Mouse (Mus musculus) brain, adult 2 months (tissue): Measurements from ENCODE around the gene Deaf1.

Experiments used
- DNase-seq: peaks from one replicate; pipeline ENCODE4 v3.0.0; 2011; ENCODE audit warnings: low read depth, low spot score

Gene Deaf1

DNA sequence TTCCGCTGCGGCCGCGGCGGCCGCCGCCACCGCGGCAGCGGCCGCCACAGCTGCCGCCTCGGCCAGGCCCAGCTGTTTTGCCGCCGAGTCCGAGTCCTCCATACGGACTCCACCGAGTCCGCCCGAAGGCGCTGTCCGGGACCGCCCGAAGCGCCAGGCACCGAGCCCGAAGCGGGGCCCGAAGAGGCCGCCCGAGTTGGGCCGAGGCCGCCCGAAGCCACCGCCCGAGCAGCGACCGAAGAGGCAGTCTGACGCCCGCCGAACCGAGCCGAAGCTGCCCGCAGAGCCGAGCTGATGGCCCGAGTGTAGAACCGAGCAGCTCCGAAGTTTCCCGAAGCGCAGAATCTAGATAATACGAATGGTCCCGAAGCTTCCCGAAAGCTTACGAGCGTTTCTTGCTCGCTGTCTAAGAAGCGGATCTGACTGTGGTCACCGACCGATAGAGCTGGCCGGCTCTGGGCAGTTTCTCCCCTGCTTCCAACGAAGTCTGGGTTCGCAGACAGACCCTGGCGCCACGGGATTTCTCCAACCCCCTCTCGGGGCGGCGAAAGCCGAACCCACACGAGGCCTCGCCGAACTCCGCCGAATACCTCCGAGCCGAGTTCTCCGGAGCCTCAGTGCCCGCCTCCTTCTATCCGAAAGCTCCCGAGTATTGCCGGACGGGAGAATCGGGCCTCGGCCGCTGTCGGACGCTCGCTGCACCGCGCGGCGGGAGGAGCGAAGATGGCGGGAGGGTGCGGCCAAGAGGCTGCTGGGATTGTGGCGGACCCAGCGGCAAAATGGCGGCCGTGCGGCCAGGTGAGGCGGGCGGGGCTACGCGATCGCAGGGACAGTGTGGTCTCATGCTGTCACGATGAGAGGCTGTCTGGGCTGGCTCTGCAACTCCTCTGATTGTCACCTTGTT, at the start of gene Deaf1, which contains the start of gene Tmem80:
TSS of gene Deaf1 (minus strand) at position 222 of the 904 bp plus-strand sequence.
TSS of gene Tmem80 (plus strand) at position 271 of the 904 bp plus-strand sequence.
- peak; percentile 99 for DNase-seq

DNA sequence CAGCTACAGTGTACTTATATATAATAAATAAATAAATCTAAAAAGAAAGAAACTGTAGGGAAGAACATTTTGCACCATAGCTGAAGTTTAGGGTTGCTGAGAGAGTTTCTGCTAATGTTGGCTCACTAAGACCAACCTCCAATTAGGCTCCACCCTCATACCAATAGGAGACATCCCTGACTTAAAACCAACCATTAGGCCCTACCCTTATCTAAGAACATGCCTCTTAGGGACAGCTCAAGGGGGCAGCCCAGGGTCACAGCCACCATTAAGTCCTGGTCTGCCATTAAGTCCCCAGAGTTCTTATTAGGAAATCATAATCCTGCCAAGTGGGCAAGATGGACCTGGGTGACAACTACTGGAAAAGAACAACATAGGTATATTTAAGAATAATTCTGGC, 46.9 kb upstream of the Deaf1 start:
- no peak for DNase-seq

DNA sequence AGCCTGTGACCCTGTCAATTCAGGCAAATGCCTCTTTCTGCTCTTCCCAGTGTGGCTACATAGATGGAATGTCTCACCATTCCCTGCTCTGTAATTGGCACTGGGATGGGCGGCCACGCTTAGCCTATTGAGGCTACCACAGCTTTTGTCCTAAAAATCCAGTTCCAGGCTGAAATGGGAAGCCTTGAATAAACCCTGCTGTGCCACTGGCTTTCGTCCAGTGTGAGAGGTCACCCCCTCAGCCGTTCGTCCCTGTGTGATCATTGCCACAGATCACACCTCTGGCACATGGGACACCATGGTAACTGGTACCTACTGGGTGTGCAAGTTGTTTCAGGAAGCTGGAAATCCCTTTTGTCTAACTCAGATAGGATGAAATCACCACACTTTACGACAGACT, 46.1 kb upstream of the Deaf1 start:
- no peak for DNase-seq

DNA sequence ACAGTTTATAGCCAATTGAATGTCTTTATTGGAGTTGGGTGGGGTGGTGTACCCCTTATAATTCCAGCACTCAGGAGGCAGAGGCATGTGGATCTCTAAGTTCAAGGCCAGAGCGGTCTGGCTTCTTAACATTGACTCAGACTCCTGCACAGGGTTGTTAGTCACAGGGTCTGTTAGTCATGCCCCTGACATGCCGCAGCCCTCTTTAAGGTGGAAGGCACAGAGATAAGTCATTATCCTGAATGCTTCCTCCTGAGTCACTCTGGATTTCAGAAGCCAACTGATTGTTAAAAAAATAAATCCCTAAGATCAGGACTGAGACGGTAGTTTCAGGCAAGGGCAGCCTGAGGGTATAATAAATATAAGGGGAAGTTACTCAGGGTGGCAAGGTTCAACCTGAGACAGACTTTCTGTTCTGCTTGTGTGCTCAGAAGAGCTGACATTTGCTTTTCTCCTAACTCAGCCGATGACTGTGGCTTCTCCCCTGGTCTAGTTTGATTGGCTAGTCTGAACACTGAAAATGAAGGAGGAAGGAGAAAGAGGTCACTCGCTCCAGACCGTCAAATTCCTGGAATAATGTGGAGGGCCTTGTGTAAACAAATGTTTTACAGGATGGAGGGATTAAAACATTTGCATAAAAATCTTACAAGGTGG, 44.6 kb upstream of the Deaf1 start:
- peak; percentile 53 for DNase-seq

DNA sequence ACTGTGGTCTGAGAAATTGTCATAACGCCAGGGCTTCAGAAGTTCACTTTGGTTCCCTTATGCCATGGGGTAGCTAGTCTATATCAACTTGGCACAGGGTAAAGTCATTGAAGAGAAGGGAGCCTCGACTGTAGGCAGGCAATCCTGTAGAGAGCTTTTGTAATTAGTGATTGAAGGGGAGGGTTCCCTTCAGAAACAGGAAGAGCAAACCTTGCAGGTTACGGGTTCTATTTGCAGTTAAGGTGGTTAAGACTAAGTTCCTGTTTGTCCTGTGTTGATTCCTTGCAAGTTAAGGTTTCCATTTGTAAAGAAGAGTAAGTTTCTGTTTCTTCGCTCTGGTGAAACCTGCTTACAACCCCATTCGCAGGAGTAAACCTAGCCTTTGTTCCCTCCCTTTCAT, 42.4 kb upstream of the Deaf1 start:
- DNase-seq = no peak

DNA sequence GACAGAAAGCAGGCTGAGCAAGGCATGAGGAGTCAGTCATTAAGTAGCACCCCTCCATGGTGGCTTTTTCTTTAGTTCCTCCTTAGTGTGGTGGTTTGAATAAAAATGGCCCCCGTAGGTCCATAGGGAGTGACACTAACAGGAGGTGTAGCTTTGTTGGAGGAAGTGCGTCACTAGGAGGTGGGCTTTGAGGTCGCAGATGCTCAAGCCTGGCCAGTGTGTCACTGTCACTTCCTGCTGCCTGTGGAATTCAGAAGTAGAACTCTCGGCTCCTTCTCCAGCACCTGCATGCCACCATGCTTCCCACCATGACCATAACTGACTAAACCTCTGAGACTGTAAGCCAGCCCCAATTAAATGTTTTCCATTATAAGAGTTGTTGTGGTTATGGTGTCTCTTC, 39.9 kb upstream of the Deaf1 start:
- no peak for DNase-seq

DNA sequence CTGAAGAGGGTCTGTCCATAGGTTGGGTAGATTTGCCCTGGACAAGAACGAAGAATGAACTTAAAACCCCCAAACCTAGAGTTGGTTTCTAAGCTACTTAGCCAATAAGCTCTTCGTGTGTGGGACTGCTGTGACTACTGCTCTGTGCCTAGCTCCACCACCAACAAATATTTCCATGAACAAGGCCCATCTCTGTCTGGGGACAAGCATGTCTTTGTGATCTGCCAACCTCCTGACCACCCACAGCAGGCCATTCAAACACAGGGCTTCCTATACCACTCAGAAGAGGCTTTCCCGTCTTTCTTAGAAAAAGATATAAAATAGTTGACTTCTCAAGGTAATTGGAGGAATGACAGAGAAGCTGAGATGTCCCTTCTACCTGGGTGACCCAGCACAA, 37.6 kb upstream of the Deaf1 start:
- DNase-seq = peak; percentile 91

DNA sequence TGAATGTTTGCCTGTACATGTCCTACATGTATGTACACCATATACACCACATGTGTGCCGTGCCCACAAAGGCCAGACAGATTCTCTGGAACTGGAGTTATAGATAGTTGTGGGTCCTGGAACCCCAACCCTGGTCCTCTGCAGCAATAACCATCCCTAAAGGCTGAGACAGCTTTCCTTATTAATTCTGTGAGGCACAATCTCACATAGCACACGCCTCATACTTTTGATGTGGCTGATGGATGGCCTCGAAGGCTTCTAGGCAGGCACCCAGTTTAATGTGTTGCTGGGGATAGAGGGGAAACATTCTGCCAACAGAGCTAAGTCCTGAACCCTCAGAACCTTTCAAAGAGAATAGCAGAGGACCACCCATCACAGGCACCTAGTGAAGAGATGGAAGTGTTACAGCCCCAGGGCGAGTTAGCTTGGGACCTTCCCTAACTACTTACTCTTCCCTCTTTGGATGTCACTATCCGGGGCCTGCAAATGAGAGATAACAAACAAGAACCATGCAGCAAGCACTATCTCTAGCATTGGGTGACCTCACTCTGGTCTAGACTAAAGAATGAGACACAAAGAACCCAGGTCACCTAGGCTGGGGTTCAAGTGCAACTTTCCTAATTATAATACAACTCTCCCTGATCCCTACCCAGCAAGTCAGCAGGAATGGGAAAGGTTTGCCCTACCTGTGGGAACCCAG, 37.0 kb upstream of the Deaf1 start:
- no peak for DNase-seq

DNA sequence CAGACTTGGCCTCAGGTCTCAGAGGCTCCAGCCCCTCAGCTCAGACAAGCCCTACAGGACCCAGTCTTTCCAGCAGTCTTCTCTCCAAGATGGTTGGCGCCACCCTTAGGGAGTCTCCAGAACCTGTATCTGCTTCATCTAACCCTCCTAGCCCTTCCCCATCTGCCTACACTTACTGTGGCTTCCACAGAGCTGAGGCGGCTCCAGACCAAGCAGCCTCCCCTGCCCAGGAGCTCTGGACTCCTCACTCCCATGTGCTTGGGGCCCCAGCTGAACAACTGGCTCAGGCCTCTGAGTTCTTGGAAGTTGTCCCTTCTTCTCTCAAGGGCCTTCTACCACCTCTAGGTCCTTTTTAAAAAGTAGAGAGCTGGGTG, 36.2 kb upstream of the Deaf1 start:
- no peak for DNase-seq

DNA sequence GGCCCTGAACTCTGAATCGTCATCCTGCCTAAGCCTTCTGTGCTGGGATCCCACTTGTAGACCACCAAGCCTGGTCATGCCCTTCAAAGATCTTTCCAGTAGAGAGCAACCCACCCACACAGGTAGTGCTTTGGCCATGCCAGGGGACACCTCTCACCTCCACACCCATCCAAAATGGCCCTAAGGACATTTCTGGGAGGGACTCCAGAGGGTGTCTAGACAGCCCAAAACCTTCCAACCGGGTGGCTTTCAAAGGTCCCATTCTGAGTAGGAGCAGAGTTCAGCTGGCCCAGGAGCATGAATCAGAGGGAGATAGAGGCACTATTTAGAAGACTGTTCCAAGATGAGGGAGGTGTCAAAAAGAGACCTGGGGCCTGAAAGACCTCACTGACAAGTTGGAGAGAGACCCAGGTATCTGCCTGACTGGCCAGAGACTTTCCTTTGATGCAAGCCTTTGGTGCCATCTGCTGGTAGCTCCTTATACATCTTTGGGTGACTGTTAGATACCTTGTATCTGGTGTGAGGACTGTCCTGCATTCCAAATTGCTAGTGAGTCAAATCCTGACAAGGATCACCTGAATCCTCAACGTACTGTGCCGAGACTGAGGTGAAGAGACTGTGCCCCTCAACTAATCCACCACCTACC, 35.7 kb upstream of the Deaf1 start:
- peak; percentile 91 for DNase-seq

DNA sequence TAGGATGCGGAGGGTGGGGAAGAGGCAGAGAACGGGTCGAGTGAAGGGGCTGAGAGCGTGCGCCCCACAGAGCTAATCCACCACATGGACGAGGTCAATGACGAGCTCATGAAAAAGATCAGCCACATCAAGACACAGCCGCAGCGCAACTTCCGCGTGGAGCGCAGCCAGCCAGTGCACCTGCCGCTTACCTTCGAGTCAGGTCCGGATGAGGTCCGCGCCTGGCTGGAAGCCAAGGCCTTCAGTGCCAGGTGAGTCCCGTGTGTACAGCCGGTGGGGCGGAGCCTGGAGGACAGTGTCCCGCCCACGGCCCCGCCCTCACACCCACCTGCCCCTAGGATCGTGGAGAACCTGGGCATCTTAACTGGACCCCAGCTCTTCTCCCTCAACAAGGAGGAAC, 34.0 kb upstream of the Deaf1 start:
- peak; percentile 62 for DNase-seq

DNA sequence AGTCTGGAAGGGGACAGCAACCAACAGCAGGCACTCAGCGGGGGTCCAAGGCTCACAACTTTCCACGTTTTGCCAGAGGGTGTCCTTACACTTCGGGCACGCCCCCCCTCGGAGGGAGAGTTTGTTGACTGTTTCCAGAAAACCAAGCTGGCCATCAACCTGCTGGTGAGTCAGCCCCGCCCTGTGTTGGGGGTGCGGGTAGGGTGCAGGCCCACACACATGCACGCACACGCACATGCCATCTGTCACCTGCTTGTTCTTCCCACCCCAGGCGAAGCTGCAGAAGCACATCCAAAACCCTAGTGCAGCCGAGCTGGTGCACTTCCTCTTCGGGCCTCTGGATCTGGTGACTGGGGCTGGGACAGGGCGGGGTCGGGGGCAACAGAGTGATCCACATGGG, 29.5 kb upstream of the Deaf1 start:
- DNase-seq = peak; percentile 74

DNA sequence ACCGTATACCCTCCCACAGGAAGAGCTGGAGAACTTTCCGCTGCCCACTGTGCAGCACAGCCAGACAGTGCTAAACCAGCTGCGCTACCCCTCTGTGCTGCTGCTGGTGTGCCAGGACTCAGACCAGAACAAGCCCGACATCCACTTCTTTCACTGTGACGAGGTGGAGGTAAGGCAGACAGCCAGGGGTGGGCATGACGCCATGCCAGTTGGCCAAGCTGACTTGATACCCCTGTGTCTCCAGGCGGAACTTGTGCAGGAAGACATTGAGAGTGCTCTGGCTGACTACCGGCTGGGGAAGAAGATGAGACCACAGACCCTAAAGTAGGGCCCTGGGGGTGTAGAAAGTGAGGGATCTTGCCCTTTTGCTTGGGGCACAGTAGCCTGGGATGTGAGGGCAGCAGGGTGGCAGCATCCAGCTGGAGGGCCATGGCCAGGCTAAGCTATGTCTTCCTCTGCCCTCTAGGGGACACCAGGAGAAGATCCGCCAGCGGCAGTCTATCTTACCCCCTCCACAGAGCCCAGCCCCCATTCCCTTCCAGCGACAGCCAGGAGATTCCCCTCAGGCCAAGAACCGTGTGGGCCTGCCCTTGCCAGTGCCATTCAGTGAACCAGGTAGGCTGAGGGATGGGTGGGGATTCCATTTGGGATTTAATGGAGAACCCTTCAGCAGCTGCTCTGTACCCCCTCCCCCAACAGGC, 28.3 kb upstream of the Deaf1 start:
- peak; percentile 58 for DNase-seq

DNA sequence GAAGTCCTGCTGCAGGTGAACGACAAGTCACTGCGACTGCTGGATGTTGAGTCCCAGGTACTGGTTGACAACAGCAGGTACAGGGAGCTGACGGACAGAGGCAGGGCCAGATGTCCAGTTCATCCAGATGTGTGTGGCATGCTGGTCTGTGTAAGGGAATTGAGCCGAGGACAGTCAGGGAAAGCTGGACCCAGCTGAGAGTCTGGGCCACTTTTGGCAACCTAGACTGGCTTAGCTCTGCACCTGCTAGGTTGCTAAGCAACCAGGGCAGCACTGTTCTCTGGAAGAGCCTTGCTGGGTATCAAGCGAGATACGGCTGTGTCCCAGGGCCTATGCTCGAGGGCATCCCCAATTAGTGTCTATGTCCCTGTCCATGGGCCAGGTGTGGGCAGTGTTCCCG, 27.6 kb upstream of the Deaf1 start:
- peak; percentile 75 for DNase-seq

DNA sequence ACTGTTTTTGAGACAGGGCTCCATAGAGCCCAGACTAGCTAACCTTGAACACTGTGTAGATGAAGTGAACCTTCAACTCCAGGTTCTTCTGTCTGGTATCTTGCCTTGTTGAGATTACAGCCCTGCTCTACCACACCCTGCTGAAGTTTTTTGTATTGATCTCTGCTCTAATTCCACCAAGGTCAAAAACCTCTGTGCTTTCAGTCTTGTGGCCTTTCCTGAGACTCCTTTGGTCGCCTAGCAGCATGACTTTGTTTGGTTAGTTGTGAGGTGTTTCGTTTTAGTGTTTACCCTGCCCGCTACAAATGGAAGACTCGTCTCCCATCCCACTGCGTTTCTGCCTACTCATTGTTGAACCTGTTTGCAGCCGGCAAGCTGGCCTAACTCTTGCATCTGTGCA, 23.6 kb upstream of the Deaf1 start:
- DNase-seq = no peak

DNA sequence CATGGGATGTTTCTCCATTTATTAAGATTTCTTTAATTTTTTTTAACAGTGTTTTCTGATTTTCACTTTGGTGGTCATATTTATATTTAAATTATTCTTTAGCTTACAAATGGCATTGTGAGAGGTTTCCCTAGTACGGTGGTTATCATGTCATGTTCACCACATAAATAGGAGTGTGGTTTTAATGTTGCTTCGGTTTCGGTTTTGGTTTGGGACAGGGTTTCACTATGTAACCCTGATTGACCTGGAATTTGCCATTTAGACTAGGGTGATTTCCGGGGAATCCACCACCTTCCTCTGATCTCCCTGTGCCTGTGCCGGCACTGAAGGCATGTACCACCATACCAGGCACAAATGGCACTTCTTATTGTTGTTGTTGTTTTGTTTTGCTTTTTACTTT, 17.3 kb upstream of the Deaf1 start:
- DNase-seq = no peak

DNA sequence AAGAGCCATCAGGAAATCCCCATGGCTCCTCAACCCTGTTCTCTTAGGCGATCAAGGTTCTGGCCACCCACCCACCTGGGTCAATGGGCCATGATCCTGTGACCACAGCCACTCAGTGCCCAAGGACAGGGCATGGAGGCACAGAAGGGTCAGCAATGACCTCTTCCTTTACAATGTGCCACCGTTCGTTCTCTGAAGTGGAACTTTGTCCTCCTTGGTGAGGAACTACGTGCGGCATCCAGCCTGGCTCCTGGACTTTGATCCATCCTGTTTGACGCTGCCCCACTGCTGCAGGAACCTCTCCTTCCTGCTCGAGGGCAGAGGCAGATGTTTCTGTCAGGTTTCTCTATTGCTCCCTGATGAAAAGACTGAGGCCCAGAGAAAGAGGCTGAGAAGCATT, 16.2 kb upstream of the Deaf1 start:
- no peak for DNase-seq

DNA sequence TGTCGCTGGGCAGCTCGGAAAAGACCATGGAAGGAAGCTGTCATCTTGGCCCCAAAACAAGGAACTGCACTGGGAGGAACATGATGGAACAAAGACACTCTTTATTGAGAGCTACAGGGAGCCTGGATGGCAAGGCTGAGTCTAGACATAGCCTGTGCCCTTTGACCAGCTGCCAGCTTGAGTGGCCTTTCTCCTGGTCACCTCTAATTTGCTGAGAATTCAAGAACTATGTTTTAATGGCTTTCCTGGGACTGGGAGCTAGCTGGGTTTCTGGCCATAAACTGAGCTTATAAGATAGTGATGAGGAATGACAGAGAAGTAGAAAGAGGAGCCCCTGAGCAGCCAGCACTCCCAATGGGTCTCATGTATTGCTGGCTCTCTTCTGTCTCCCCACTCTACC, 15.7 kb upstream of the Deaf1 start:
- DNase-seq = no peak

DNA sequence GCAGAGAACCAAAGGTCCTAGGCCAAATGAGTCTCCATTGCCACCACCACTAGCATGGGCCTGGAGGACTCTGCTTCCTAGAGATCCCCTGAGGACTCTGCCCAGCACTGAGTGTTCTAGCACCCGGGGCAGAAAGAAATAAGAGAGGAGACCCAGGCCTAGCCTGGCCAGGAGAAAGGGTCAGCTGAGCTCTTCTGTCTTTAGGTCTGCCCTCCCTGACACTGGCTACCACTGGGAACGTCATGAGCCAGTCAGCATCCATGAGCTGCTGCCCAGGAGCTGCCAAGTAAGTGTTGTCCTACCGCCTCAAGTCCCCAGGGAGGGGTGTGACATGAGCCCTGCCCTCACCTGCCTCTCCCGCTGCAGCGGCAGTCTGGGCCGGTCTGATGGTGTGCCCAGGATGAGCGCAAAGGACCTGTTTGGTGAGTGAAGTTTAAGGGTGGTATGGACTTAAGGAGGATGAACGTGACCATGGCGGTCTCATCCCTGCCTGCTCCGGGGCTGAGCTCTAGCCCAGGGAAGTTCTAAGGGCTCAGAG, 14.3 kb upstream of the Deaf1 start:
- DNase-seq = no peak

DNA sequence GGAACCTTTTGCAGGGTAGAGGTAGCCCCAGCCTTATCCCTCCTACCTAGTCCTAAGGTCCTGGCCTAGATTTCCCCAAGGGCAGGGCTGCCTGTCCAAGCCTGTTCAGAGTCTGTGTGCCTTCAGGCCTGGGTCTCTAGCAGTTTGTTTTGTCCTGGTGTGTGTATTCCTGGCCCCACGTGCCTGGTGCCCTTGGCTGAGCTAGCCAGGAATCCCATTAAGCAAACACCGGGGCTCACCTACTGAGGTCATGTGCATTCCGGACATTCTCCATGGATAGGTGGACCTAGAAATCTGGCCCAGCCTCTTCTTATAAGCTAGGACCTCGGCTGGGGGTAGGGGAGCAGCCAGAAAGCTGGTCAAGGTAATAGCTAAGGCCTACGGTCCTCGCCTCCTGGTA, 13.0 kb upstream of the Deaf1 start:
- DNase-seq = no peak

DNA sequence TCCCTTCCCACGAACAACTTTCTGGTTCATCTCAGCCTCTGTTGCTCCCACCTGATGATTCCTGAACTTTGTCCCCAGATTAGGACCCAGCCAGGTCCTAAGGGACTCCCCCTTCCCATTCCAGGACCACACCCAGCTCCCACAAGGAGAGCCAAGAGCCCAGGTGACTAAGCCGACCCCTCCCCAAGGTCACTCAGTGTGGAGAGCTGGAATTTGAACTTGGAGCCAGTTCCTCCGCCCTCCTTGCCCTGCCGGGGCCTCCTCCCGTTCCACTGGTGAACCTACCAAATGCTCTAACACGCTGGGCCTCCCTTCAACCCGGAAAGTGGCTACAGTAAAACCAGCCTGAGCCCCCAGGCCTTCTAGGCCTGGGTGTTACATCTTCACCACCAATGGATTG, 12.5 kb upstream of the Deaf1 start:
- no peak for DNase-seq
